Comparison of ENCODE assay signal across 29 mouse cellular contexts in genomic region chr8:55477336-55477735, GRCm38 (mm10).
DNase-seq lines count a peak whose midpoint lies in the region; ATAC-seq lines count a peak whose summit lies in the region.
"Had no signal": no experiment of that assay in that cellular context is flagged by ENCODE, and none has a peak within 500 bp of the region (broad histone marks: within the 10 kb centered on the region; RNA-seq: fewer than 3 reads in every experiment).

No protein-coding gene starts in this region.

- H3K9me3 ChIP-seq in kidney, embryonic 14.5 days (ENCODE audit: control insufficient read depth, low read length): no peaks in the 10 kb centered on the region
- no peaks in the 10 kb centered on the region for H3K9me3 ChIP-seq in kidney, embryonic 16.5 days (ENCODE audit: low read length)
- H3K9me3 ChIP-seq: embryonic facial prominence, embryonic 10.5 days; embryonic facial prominence, embryonic 13.5 days; forebrain, embryonic 13.5 days; heart, embryonic 10.5 days; heart, embryonic 13.5 days; hindbrain, embryonic 12.5 days; hindbrain, embryonic 15.5 days had no signal

- H3K27me3 ChIP-seq in kidney, embryonic 14.5 days (ENCODE audit: control insufficient read depth, insufficient read depth, low read length): no peaks in the 10 kb centered on the region
- no peaks in the 10 kb centered on the region for H3K27me3 ChIP-seq in kidney, embryonic 16.5 days (ENCODE audit: insufficient read depth, low read length)
- H3K27me3 ChIP-seq: embryonic facial prominence, embryonic 13.5 days; forebrain, embryonic 13.5 days; heart, embryonic 13.5 days; hindbrain, embryonic 12.5 days; hindbrain, embryonic 15.5 days had no signal

- peak; percentile 56 for DNase-seq in kidney, adult 18-20 months
- peak; percentile 85 to 92 for DNase-seq in kidney, adult 8-10 months
- DNase-seq in kidney, postnatal 25 days: peak; percentile 76 to 90
- no peak for DNase-seq in lung, postnatal 4 days
- no peak for DNase-seq in thymus, postnatal 14 days
- DNase-seq: adrenal gland, adult 2 months; adrenal gland, postnatal 14 days; B cell, adult 2 months; cerebellum, adult 11 months; cerebellum, adult 8-10 months; cerebellum, postnatal 10 days; cerebellum, postnatal 36 days; embryo, embryonic 11 days; gastrocnemius, postnatal 10 days; gastrocnemius, postnatal 36 days; heart, adult 2 months; heart, postnatal 14 days had no signal

- H3K4me2 ChIP-seq in kidney, embryonic 14.5 days (replicated peaks; ENCODE audit: low read depth, low read length): no peak overlapping the region
- H3K4me2 ChIP-seq in kidney, embryonic 16.5 days (replicated peaks; ENCODE audit: low read depth, low read length): no peak overlapping the region
- H3K4me2 ChIP-seq: embryonic facial prominence, embryonic 13.5 days; forebrain, embryonic 13.5 days; heart, embryonic 13.5 days; hindbrain, embryonic 12.5 days; hindbrain, embryonic 15.5 days had no signal

- no peak overlapping the region for H3K27ac ChIP-seq in kidney, embryonic 14.5 days (ENCODE audit: low read depth, low read length)
- H3K27ac ChIP-seq in kidney, embryonic 16.5 days (ENCODE audit: low read length): no peak overlapping the region
- H3K27ac ChIP-seq: embryonic facial prominence, embryonic 10.5 days; embryonic facial prominence, embryonic 13.5 days; forebrain, embryonic 13.5 days; heart, adult 2 months; heart, embryonic 10.5 days; heart, embryonic 13.5 days; hindbrain, embryonic 12.5 days; hindbrain, embryonic 15.5 days had no signal

- H3K4me3 ChIP-seq in kidney, embryonic 14.5 days (ENCODE audit: low read length): no peak overlapping the region
- no peak overlapping the region for H3K4me3 ChIP-seq in kidney, embryonic 16.5 days (ENCODE audit: low read length)
- H3K4me3 ChIP-seq: embryonic facial prominence, embryonic 10.5 days; embryonic facial prominence, embryonic 13.5 days; erythroblast, embryonic 14.5 days; forebrain, embryonic 13.5 days; heart, adult 2 months; heart, embryonic 10.5 days; heart, embryonic 13.5 days; hindbrain, embryonic 12.5 days; hindbrain, embryonic 15.5 days had no signal

- no peak overlapping the region for H3K9ac ChIP-seq in kidney, embryonic 14.5 days (ENCODE audit: low read depth, low read length)
- no peak overlapping the region for H3K9ac ChIP-seq in kidney, embryonic 16.5 days (replicated peaks; ENCODE audit: low read length)
- H3K9ac ChIP-seq: embryonic facial prominence, embryonic 13.5 days; forebrain, embryonic 13.5 days; heart, embryonic 13.5 days; hindbrain, embryonic 12.5 days; hindbrain, embryonic 15.5 days had no signal

- no peaks in the 10 kb centered on the region for H3K4me1 ChIP-seq in kidney, embryonic 14.5 days (ENCODE audit: control insufficient read depth, insufficient read depth, low read length)
- no peaks in the 10 kb centered on the region for H3K4me1 ChIP-seq in kidney, embryonic 16.5 days (ENCODE audit: insufficient read depth, low read length)
- H3K4me1 ChIP-seq: embryonic facial prominence, embryonic 10.5 days; embryonic facial prominence, embryonic 13.5 days; forebrain, embryonic 13.5 days; heart, embryonic 10.5 days; heart, embryonic 13.5 days; hindbrain, embryonic 12.5 days; hindbrain, embryonic 15.5 days had no signal

- ATAC-seq in kidney, embryonic 14.5 days (ENCODE audit: low FRiP score, low TSS enrichment): no peak
- ATAC-seq in kidney, embryonic 16.5 days (ENCODE audit: low FRiP score, low TSS enrichment): peak; percentile 49; the same call in 1 of the 2 replicates
- ATAC-seq in CD4-positive, CD25-positive, alpha-beta regulatory T cell, adult 4 months: no peak
- ATAC-seq: forebrain, embryonic 13.5 days; forebrain, embryonic 16.5 days had no signal

- no peaks in the 10 kb centered on the region for H3K36me3 ChIP-seq in kidney, embryonic 14.5 days (ENCODE audit: control insufficient read depth, insufficient read depth, low read length)
- H3K36me3 ChIP-seq in kidney, embryonic 16.5 days (ENCODE audit: insufficient read depth, low read length): no peaks in the 10 kb centered on the region
- H3K36me3 ChIP-seq: embryonic facial prominence, embryonic 10.5 days; embryonic facial prominence, embryonic 13.5 days; heart, embryonic 10.5 days; heart, embryonic 13.5 days; hindbrain, embryonic 12.5 days; hindbrain, embryonic 15.5 days had no signal

- WGBS in kidney, embryonic 14.5 days: 53% methylated on average over 1 of the region's 1 CpGs
- 55% methylated on average over 1 of the region's 1 CpGs for WGBS in kidney, embryonic 16.5 days

Comparison
In these comparisons a context has a peak if more than half of its experiments do, and no peak if none do; other contexts are left out.
1. DNase-seq: peak in kidney, adult 18-20 months (single experiment), kidney, adult 8-10 months (2 of 2) and kidney, postnatal 25 days (2 of 2); none in lung, postnatal 4 days (0 of 2) and thymus, postnatal 14 days (single experiment).